Mouse (Mus musculus): ENCODE data around the gene Rnf213. TPM values are rescaled to one million over a fixed set of nuclear protein-coding genes. Genes with fewer than 3 reads are reported as not detected.
"Not testable (repeated sequence)": the region's sequence is repeated elsewhere in the genome, so short reads cannot be mapped to it uniquely, and the experiment has no call there.

Rnf213 gene
- polyA plus RNA-seq, 1 experiment, result 8.6 TPM

DNA sequence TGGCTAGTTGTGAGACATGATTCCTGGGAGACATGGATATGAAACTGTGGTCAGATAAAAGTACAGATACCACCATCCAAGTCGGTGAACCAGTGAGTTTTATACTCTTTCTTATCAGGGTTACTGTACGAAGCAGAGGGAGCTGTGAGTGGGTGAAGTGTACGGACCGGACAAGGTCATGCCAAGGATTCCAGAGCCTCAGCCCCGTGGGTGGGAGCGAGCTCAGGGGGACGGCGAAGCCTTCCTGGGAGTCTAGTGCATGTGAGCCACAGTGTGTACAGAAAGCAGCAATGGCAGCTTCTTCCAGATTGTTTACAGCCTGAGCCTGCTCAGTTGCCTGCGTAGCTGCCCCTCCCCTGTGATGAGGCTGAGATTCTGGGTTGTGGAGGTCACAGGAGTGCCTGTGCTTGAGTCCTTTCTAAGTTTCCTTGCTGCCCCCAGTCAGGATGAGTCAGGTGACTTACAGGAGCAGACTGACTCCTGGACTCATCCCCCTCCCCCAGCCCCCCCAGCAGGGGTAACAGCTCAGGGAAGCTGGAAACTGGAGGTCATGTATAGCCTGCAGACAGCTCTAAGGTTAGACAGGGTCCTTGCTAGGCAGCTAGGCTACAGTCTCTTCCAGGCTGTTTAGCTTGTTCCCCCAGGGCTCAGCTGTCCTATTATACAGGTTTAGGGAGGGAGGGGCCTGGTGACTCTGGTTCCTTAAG is 11.1 kb upstream of the Rnf213 start:
- H3K4me1 ChIP-seq (ENCODE audit: control insufficient read depth, insufficient read depth, insufficient read length, low read length), result no peaks in the 10 kb centered on the region
- no peak overlapping the region for H3K4me3 ChIP-seq (ENCODE audit: insufficient read depth, low read depth, low read length)
- no peak overlapping the region for H3K27ac ChIP-seq (replicated peaks; ENCODE audit: low read depth, low read length)

DNA sequence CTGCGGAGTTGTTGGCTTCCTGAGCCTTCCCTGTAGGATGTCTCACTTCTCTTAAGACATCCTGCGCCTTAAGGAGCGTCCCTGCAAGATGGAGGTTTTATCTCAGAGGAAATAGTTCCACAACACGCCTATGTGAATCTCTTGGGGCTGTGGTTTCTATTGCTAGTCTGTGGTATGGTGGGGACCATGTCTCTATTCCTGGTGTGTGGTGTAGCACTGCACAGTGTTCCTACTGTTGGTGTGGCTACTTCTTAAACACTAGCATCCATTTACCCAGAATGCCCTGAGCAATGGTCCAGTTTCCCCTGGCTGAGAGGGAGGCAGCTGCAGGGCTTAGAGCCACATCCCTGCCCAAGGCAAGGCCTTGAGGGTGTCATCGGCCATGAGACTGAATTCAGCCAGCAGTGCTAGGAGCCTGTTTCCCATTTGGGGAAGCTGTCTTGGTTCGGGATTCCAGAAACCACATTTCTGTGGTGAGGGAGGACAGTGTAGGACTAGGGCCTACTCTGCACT is 10.5 kb upstream of the Rnf213 start:
- Histone ChIP-seq H3K4me1 (ENCODE audit: control insufficient read depth, insufficient read depth, insufficient read length, low read length) (no peaks in the 10 kb centered on the region), H3K27ac (replicated peaks; ENCODE audit: low read depth, low read length) (no peak overlapping the region), H3K4me3 (ENCODE audit: insufficient read depth, low read depth, low read length) (no peak overlapping the region)

- no peak overlapping the region for H3K27ac ChIP-seq (replicated peaks; ENCODE audit: low read depth, low read length)
- H3K4me1 ChIP-seq (ENCODE audit: control insufficient read depth, insufficient read depth, insufficient read length, low read length), result 0 out of 2 replicates have a peak, but pooled peaks cover 4% of the 10 kb centered on the region
- H3K4me3 ChIP-seq (ENCODE audit: insufficient read depth, low read depth, low read length), result no peak overlapping the region
These were observed 8.0 kb upstream of the Rnf213 start for GRCm38 (mm10) chr11:119384904-119385303.

DNA sequence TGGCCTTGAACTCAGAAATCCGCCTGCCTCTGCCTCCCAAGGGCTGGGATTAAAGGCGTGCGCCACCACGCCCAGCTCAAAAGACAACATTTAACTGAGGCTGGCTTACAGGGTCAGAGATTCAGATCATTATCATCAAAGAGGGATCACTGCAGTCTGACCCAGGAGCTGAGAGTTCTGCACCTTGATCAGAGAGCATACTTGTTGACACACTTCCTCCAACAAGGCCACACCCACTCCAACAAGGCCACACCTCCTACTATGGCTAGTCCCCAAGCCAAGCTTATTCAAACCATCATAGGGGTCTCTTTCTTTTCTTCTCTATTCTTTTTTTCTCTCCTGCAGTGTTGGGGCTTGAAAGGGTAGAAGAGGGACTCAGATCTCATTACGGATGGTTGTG is 6.6 kb upstream of the Rnf213 start:
- H3K27ac ChIP-seq (replicated peaks; ENCODE audit: low read depth, low read length), result no peak overlapping the region
- no peak overlapping the region for H3K4me3 ChIP-seq (ENCODE audit: insufficient read depth, low read depth, low read length)
- H3K4me1 ChIP-seq (ENCODE audit: control insufficient read depth, insufficient read depth, insufficient read length, low read length), result 0 out of 2 replicates have a peak, but pooled peaks cover 4% of the 10 kb centered on the region

DNA sequence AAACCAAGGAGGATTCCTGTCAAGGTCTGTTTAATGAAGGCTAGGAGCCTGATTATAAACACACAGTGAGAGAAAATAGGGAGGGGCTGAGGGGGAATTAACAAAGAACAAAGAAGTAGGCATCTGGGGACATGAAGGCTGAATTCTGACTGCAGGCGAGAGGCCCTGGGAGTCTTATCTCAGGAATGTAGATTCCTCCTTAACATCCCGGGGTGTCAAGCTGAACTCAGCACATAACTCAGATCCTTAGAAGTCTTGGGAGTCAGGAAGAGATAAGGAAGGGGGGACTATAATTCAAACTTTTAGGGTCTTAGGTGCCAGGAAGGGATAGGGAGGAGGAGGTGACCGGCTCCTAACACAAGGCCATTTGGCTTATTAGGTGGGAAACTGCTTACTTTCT is 5.6 kb upstream of the Rnf213 start:
- not testable (repeated sequence) for H3K27ac ChIP-seq (replicated peaks; ENCODE audit: low read depth, low read length); H3K4me1 ChIP-seq (ENCODE audit: control insufficient read depth, insufficient read depth, insufficient read length, low read length); H3K4me3 ChIP-seq (ENCODE audit: insufficient read depth, low read depth, low read length)

DNA sequence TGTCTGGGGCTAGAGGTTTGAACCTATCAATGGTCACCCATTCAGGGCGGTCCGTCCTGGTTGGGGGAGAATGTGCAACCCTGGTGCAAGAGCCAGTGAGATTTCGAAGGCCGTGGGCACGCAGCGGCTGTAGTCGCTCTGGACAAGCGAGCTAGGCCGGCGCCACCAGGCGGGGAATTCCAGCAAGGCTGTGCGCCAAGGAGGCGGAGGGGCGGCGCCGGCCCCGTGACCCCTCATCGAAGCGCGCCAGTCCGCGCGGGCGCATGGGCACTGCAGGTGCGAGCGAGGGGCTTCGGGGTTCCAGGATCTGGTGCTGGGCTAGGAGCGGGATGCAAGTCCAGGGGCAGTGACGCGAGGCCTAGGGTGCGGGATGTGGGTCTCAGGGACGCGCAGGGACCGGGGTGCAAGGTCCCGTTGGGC is 3.0 kb upstream of the Rnf213 start:
- Histone ChIP-seq H3K4me3 (ENCODE audit: insufficient read depth, low read depth, low read length) (peak overlapping the region; percentile 97), H3K4me1 (ENCODE audit: control insufficient read depth, insufficient read depth, insufficient read length, low read length) (peaks cover 11% of the 10 kb centered on the region; the same call in 1 of the 2 replicates), H3K27ac (replicated peaks; ENCODE audit: low read depth, low read length) (peak overlapping the region; percentile 95)

- Histone ChIP-seq H3K27ac (replicated peaks; ENCODE audit: low read depth, low read length) (peak overlapping the region; percentile 95), H3K4me3 (ENCODE audit: insufficient read depth, low read depth, low read length) (peak overlapping the region; percentile 97), H3K4me1 (ENCODE audit: control insufficient read depth, insufficient read depth, insufficient read length, low read length) (peaks cover 13% of the 10 kb centered on the region)
These were observed 2.3 kb upstream of the Rnf213 start for GRCm38 (mm10) chr11:119390271-119391231.

DNA sequence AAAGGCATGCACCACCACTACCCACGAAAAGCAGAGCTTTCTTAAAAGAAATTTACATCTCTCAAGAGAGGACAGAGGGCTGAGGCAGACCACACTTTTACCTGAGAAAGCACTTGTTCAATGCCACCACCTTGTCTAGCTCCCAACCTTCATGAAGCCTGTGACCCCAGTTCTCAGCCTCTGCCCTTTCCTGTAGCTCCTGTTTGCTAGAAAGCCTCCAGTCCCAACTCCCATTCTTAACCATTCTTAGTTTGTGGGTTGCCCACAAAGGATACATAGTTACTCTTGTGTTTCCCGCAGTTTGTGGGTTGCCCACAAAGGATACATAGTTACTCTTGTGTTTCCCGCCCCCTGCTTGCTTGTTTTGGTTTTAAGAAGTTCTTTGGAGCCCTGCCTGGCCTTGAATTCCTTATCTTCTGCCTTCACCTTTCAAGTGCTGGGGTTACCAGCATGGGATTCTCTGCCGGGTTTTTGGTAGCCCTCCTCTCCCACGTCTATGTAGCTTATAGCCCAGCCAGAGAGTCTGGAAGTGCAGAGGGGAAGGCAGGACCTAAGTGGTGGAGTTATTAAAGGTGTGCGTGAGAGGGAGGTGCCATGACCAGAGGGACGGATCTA is 1.4 kb upstream of the Rnf213 start:
- H3K4me1 ChIP-seq (ENCODE audit: control insufficient read depth, insufficient read depth, insufficient read length, low read length), result peaks cover 13% of the 10 kb centered on the region
- peak overlapping the region; percentile 95 for H3K27ac ChIP-seq (replicated peaks; ENCODE audit: low read depth, low read length)

DNA sequence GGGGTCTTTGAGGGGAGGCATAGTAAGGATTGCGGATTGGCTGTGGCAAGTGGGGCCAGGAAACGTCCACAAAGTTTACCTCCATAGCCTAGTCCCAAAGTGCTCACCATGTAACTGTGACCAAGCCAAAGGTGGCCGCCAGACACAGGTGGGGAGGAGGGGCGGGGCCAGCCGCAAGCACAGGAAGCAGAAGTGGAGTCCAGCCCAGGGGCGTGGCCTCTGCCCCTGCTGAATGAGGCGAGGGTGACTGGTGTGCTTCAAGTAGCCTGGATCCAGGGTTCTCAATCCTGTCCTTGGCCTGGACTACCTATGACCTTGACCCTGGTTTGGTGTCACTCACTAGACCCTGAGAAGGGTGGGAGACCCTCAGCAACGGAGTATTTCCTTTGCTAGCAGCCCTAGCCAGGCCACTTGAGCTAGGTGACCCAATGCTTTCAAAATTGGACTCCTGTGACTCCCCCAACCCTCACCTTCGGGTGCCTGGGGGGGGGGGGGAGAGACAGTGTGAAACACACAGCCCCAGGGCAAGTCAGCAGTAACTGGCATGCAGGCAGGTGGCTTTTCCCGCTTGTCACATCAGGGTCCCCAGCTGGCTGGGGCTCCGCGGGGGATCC is 792 bp upstream of the Rnf213 start:
- Histone ChIP-seq H3K27ac (replicated peaks; ENCODE audit: low read depth, low read length) (peak overlapping the region; percentile 95), H3K4me1 (ENCODE audit: control insufficient read depth, insufficient read depth, insufficient read length, low read length) (peaks cover 13% of the 10 kb centered on the region), H3K4me3 (ENCODE audit: insufficient read depth, low read depth, low read length) (peak overlapping the region; percentile 97)

More for the DNA sequence above, 1.4 kb upstream of the Rnf213 start:
- H3K4me3 ChIP-seq (ENCODE audit: insufficient read depth, low read depth, low read length), result peak overlapping the region; percentile 97

- peak overlapping the region; percentile 79 for H3K4me3 ChIP-seq (ENCODE audit: insufficient read depth, low read depth, low read length)
- H3K27ac ChIP-seq (replicated peaks; ENCODE audit: low read depth, low read length), result peak overlapping the region; percentile 76
- H3K4me1 ChIP-seq (ENCODE audit: control insufficient read depth, insufficient read depth, insufficient read length, low read length), result peaks cover 13% of the 10 kb centered on the region
These were observed 544 bp downstream of the Rnf213 start for GRCm38 (mm10) chr11:119393483-119393804.

- Histone ChIP-seq H3K27ac (replicated peaks; ENCODE audit: low read depth, low read length) (no peak overlapping the region), H3K4me3 (ENCODE audit: insufficient read depth, low read depth, low read length) (peak overlapping the region; percentile 79), H3K4me1 (ENCODE audit: control insufficient read depth, insufficient read depth, insufficient read length, low read length) (peaks cover 13% of the 10 kb centered on the region)
These were observed 1.3 kb downstream of the Rnf213 start for GRCm38 (mm10) chr11:119394210-119394609.

DNA sequence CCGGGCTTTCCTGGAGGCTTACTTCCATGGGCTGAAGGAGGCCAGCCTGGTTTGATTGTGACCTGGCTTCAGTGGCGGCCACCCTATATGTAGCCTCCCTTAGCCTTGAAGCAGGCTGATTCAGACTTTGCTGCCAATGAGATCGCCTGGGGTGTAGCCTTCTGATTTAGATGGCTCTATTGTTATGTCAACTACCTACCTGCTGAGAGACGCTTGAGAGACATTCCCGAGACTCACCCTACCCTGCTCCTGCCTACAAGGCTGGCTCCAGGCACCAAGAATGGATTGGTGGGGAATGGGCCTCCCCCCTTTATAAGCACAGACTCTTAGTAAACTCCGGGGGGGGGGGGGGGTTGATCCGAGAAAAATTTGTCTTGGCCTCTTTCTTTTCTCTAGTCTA is 2.5 kb downstream of the Rnf213 start:
- H3K4me1 ChIP-seq (ENCODE audit: control insufficient read depth, insufficient read depth, insufficient read length, low read length), result peaks cover 9% of the 10 kb centered on the region

GRCm38 (mm10) chr11:119395931-119396330 is 3.0 kb downstream of the Rnf213 start:
- H3K4me1 ChIP-seq (ENCODE audit: control insufficient read depth, insufficient read depth, insufficient read length, low read length), result peaks cover 9% of the 10 kb centered on the region
- peak overlapping the region; percentile 5; the same call in 1 of the 2 replicates for H3K4me3 ChIP-seq (ENCODE audit: insufficient read depth, low read depth, low read length)

More for the DNA sequence above, 2.5 kb downstream of the Rnf213 start:
- Histone ChIP-seq H3K27ac (replicated peaks; ENCODE audit: low read depth, low read length) (no peak overlapping the region), H3K4me3 (ENCODE audit: insufficient read depth, low read depth, low read length) (peak overlapping the region; percentile 30)

GRCm38 (mm10) chr11:119396461-119396860 is 3.6 kb downstream of the Rnf213 start:
- Histone ChIP-seq H3K4me1 (ENCODE audit: control insufficient read depth, insufficient read depth, insufficient read length, low read length) (peaks cover 9% of the 10 kb centered on the region), H3K4me3 (ENCODE audit: insufficient read depth, low read depth, low read length) (no peak overlapping the region), H3K27ac (replicated peaks; ENCODE audit: low read depth, low read length) (no peak overlapping the region)

More at GRCm38 (mm10) chr11:119395931-119396330, 3.0 kb downstream of the Rnf213 start:
- no peak overlapping the region for H3K27ac ChIP-seq (replicated peaks; ENCODE audit: low read depth, low read length)

Measured in brown adipose tissue, adult 24 weeks (tissue).